Mouse (Mus musculus) stomach, postnatal 0 days (tissue): ENCODE data around the gene Lgi1.

Experiments
- CTCF ChIP-seq: IDR thresholded peaks from 2 replicates; pipeline ENCODE4 v1.5.1; 2016; ENCODE audit warnings: antibody characterized with exemption, low read depth, mild to moderate bottlenecking, moderate library complexity
- EP300 ChIP-seq: optimal IDR thresholded peaks from 2 replicates; pipeline ENCODE3; 2016; ENCODE audit warnings: antibody characterized with exemption

- TF ChIP-seq CTCF (peak; percentile 75), EP300 (no peak)
Observed at GRCm38 (mm10) chr19:38263829-38264504, 369 bp upstream of the Lgi1 start.
